8 mouse cellular contexts compared by ENCODE assay signal in genomic region chr2:6100027-6100749, GRCm38 (mm10). TPM values are rescaled to one million over a fixed set of nuclear protein-coding genes. Genes with fewer than 3 reads are reported as not detected.
DNase-seq lines count a peak whose midpoint lies in the region; ATAC-seq lines count a peak whose summit lies in the region.

No protein-coding gene starts in this region.

- 15% methylated on average over 30 of the region's 51 CpGs for WGBS in embryonic facial prominence, embryonic 14.5 days
- 13% methylated on average over 51 of the region's 51 CpGs for WGBS in hindbrain, embryonic 13.5 days

- peak overlapping the region; percentile 50 for H3K4me3 ChIP-seq in embryonic facial prominence, embryonic 14.5 days (ENCODE audit: low read depth, low read length)
- H3K4me3 ChIP-seq in hindbrain, embryonic 13.5 days, result peak overlapping the region; percentile 55

- peak overlapping the region; percentile 89 for H3K4me2 ChIP-seq in embryonic facial prominence, embryonic 14.5 days (ENCODE audit: low read depth, low read length)
- H3K4me2 ChIP-seq in hindbrain, embryonic 13.5 days, result peak overlapping the region; percentile 92

- no peak overlapping the region for H3K27ac ChIP-seq in embryonic facial prominence, embryonic 14.5 days (replicated peaks; ENCODE audit: low read depth, low read length)
- H3K27ac ChIP-seq in hindbrain, embryonic 13.5 days, result no peak overlapping the region

- no peak for DNase-seq in frontal cortex, postnatal 25 days (ENCODE audit: low spot score in 2 of 2)
- DNase-seq in ES-CJ7 (ENCODE audit: low read depth, low spot score) (peak; percentile 31), adipocyte (ENCODE audit: low spot score) (no peak)
- DNase-seq in embryonic facial prominence, embryonic 14.5 days (ENCODE audit: low spot score), result peak; percentile 55
- no peak for DNase-seq in layer of hippocampus, postnatal 36 days

- peak overlapping the region; percentile 64 for H3K9ac ChIP-seq in embryonic facial prominence, embryonic 14.5 days (ENCODE audit: low read depth, low read length)
- H3K9ac ChIP-seq in hindbrain, embryonic 13.5 days, result peak overlapping the region; percentile 77

- peak; percentile 20 for ATAC-seq in frontal cortex, adult (ENCODE audit: low TSS enrichment)
- ATAC-seq in embryonic facial prominence, embryonic 14.5 days (ENCODE audit: low read depth), result peak; percentile 67
- peak; percentile 83 for ATAC-seq in hindbrain, embryonic 13.5 days (ENCODE audit: low FRiP score)
- ATAC-seq in megakaryocyte progenitor cell, adult 5-6 weeks (replicated peaks; ENCODE audit: poor library complexity), result peak; percentile 69

- peaks cover 9% of the 10 kb centered on the region for H3K27me3 ChIP-seq in embryonic facial prominence, embryonic 14.5 days (replicated peaks; ENCODE audit: control insufficient read depth, insufficient read depth, low read length)
- H3K27me3 ChIP-seq in hindbrain, embryonic 13.5 days, result peaks cover 34% of the 10 kb centered on the region

- H3K4me1 ChIP-seq in embryonic facial prominence, embryonic 14.5 days (ENCODE audit: control insufficient read depth, insufficient read depth, low read length), result peaks cover 16% of the 10 kb centered on the region; the same call in 1 of the 2 replicates
- H3K4me1 ChIP-seq in hindbrain, embryonic 13.5 days (replicated peaks), result peaks cover 10% of the 10 kb centered on the region

- no peaks in the 10 kb centered on the region for H3K9me3 ChIP-seq in embryonic facial prominence, embryonic 14.5 days (ENCODE audit: control insufficient read depth, low read length)
- no peaks in the 10 kb centered on the region for H3K9me3 ChIP-seq in hindbrain, embryonic 13.5 days

- H3K36me3 ChIP-seq in embryonic facial prominence, embryonic 14.5 days (ENCODE audit: control insufficient read depth, insufficient read depth, low read length), result no peaks in the 10 kb centered on the region
- no peaks in the 10 kb centered on the region for H3K36me3 ChIP-seq in hindbrain, embryonic 13.5 days

RNA-seq across cellular contexts. Expression of gene Proser2, which starts 29.8 kb away (rescaled TPM):
- polyA plus RNA-seq in embryonic facial prominence, embryonic 14.5 days (2014; fragmentation: Nextera tagmentation; extraction: Ambion mirVana), result 9.9 and 10.8 TPM in 2 replicates
- 5.7 and 5.8 TPM in 2 replicates for polyA plus RNA-seq in hindbrain, embryonic 13.5 days (2015; fragmentation: Nextera tagmentation; extraction: Ambion mirVana)
- 0.15 TPM in 1 of 2 replicates, not detected in the other for total RNA-seq in megakaryocyte progenitor cell, adult 5-6 weeks (2015)
- total RNA-seq in megakaryocyte progenitor cell, adult 5-6 weeks (2017), result not detected in 2 replicates
- 1 to 10 TPM; 2.2 to 2.3 TPM for total RNA-seq in layer of hippocampus, postnatal 36 days (2021)

Comparison
In these comparisons a context has a peak if more than half of its experiments do, and no peak if none do; other contexts are left out.
1. ATAC-seq: peak in every context shown above with its lines; median percentile 83 in hindbrain, embryonic 13.5 days; 69 in megakaryocyte progenitor cell, adult 5-6 weeks; 67 in embryonic facial prominence, embryonic 14.5 days; 20 in frontal cortex, adult.
2. DNase-seq: peak in ES-CJ7 (single experiment) and embryonic facial prominence, embryonic 14.5 days (single experiment); none in frontal cortex, postnatal 25 days (0 of 2), adipocyte (single experiment) and layer of hippocampus, postnatal 36 days (0 of 2).